Mouse (Mus musculus): ENCODE data around the gene Liph. TPM values are rescaled to one million over a fixed set of nuclear protein-coding genes. Genes with fewer than 3 reads are reported as not detected.
"Not testable (repeated sequence)": the region's sequence is repeated elsewhere in the genome, so short reads cannot be mapped to it uniquely, and the experiment has no call there.

The Liph gene
- polyA plus RNA-seq, 1 experiment: not detected

GRCm38 (mm10) chr16:22001172-22001571 is 5.7 kb upstream of the Liph start:
- H3K9me3 ChIP-seq: no peaks in the 10 kb centered on the region
- H3K4me1 ChIP-seq: peaks cover 5% of the 10 kb centered on the region; the same call in 1 of the 2 replicates
- peaks cover 8% of the 10 kb centered on the region for H3K27me3 ChIP-seq (replicated peaks)
- H3K4me3 ChIP-seq (replicated peaks): no peak overlapping the region
- TF ChIP-seq GATA1 (IDR thresholded peaks at IDR 0.05; ENCODE audit: borderline replicate concordance, low read length): no peak
- TF ChIP-seq FLI1 (IDR thresholded peaks at IDR 0.05; ENCODE audit: low read length): no peak
- no peaks in the 10 kb centered on the region for H3K36me3 ChIP-seq (replicated peaks; ENCODE audit: low read length)

DNA sequence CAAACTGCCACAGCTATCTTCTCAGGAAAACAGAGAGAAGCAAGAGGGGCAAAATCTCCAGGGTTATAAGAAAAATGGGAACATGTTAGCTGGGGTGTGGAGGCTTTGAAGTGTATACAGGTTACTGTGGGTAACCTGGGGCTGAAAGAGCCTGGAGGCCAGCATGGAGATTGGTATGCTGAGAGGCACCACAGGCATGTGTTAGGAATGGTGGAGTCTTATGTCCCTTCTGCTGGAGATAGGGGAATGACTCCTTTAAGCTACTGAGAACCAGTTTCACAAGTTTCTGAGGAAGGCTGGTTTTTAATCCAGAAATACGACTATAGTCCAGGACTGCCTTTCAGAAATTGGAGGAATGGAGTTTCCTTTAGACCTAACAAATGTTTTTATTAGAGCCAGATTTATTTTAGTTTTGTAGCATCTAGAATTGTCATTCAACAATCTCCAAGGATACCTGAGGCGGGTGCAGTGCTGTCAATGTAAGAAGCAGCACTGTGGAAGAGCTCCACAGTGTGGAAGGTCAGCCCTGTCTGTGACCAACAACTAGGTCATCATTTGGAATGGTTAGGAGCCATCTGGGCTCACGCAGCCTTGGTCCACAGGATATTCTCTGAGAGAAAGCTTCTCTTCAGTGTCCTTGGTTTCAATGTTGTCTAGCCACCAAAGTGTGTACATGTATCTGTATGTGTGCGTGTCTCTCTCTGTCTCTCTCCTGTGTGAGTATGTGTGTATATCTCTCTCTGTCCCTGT is 4.7 kb upstream of the Liph start:
- Histone ChIP-seq H3K4me1 (peaks cover 5% of the 10 kb centered on the region; the same call in 1 of the 2 replicates), H3K27me3 (replicated peaks) (peaks cover 5% of the 10 kb centered on the region), H3K4me3 (replicated peaks) (no peak overlapping the region), H3K9me3 (no peaks in the 10 kb centered on the region), H3K36me3 (replicated peaks; ENCODE audit: low read length) (no peaks in the 10 kb centered on the region)
- TF ChIP-seq GATA1 (IDR thresholded peaks at IDR 0.05; ENCODE audit: borderline replicate concordance, low read length) (no peak), FLI1 (IDR thresholded peaks at IDR 0.05; ENCODE audit: low read length) (no peak)

DNA sequence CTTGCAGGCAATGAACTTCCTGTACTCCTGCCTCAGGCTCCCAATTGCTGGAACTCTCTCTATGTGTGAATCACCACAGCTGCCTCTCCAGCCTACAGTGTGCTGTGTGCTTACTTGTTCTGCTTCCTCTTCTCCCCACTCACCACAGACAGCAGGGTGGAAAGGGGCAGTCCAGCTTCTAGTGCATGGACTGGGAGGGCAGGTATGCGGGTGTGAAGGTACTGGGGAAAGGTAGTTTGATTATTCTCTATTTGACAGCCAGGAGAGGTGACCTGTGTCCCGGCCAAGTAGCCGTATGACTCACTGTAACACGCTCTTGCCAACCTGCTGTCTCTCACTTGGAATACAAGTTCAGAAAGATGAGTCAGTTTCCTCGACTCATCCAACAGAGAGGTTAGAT is 2.6 kb upstream of the Liph start:
- no peak overlapping the region for H3K4me3 ChIP-seq (replicated peaks)
- H3K36me3 ChIP-seq (replicated peaks; ENCODE audit: low read length): no peaks in the 10 kb centered on the region
- H3K9me3 ChIP-seq: no peaks in the 10 kb centered on the region
- peaks cover 4% of the 10 kb centered on the region for H3K27me3 ChIP-seq (replicated peaks)
- TF ChIP-seq FLI1 (IDR thresholded peaks at IDR 0.05; ENCODE audit: low read length) (no peak), GATA1 (IDR thresholded peaks at IDR 0.05; ENCODE audit: borderline replicate concordance, low read length) (no peak)
- H3K4me1 ChIP-seq: peaks cover 5% of the 10 kb centered on the region; the same call in 1 of the 2 replicates

DNA sequence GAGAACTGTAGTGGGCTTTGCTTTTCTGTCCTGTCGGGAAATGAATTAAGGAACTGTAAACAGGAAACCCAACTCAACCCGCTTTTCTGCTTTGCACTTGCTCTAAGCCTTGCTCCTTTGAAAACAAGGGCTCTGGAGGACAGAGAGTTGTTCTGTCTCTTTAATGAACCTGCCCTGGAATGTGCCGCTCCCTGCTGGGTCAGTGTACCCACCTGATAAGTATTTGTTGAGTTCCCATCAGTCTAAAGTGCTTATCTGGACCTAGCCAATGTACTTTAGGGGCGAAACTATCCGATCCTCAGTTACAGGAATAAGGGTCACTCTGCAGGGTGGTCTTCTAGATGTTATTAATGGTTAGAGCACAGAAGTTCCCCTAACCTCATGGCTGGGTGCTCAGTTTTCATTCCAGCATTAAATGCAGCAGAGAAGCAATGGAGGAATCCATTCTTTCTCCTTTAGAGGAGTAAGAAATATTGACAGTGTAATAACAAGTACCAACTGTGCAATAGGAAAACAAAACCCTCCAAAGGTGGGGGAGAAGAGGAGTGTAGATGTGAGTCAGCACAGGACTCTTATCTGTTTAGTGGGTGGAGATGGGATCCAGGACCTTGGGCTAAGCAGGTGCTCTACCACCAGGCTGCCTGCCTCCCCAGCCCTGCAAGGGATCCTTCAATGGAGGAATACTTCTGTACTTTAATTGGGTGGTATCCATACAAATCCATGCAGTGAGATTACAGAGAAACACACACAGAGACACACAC is 1.6 kb upstream of the Liph start:
- TF ChIP-seq FLI1 (IDR thresholded peaks at IDR 0.05; ENCODE audit: low read length) (no peak), GATA1 (IDR thresholded peaks at IDR 0.05; ENCODE audit: borderline replicate concordance, low read length) (no peak)
- Histone ChIP-seq H3K36me3 (replicated peaks; ENCODE audit: low read length) (no peaks in the 10 kb centered on the region), H3K4me1 (peaks cover 5% of the 10 kb centered on the region; the same call in 1 of the 2 replicates), H3K9me3 (no peaks in the 10 kb centered on the region), H3K27me3 (replicated peaks) (peaks cover 4% of the 10 kb centered on the region), H3K4me3 (replicated peaks) (no peak overlapping the region)

- Histone ChIP-seq H3K9me3 (no peaks in the 10 kb centered on the region), H3K4me3 (replicated peaks) (no peak overlapping the region), H3K27me3 (replicated peaks) (peaks cover 4% of the 10 kb centered on the region), H3K4me1 (peaks cover 5% of the 10 kb centered on the region; the same call in 1 of the 2 replicates), H3K36me3 (replicated peaks; ENCODE audit: low read length) (no peaks in the 10 kb centered on the region)
- TF ChIP-seq GATA1 (IDR thresholded peaks at IDR 0.05; ENCODE audit: borderline replicate concordance, low read length) (no peak), FLI1 (IDR thresholded peaks at IDR 0.05; ENCODE audit: low read length) (no peak)
These were observed 939 bp upstream of the Liph start for GRCm38 (mm10) chr16:21996402-21996801.

DNA sequence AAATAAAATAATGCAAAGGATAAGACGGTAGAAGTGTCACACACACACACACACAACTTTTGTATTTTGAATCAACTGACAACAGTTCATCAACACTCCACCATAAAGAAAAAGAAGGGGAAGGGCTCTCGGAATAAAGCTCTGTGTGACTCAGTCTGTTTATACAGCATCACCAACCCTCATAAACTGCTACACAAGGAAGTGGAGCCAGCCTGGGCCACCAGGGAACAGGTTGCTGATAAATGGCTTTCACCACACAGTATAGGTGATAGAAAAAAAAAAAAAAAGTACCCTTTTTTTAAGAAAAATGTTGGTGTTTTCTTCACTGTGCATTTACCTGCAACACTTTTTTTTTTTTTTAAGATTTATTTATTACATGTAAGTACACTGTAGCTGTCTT is 3.7 kb downstream of the Liph start:
- Histone ChIP-seq H3K9me3 (no peaks in the 10 kb centered on the region), H3K36me3 (replicated peaks; ENCODE audit: low read length) (no peaks in the 10 kb centered on the region), H3K4me3 (replicated peaks) (no peak overlapping the region), H3K4me1 (no peaks in the 10 kb centered on the region), H3K27me3 (replicated peaks) (no peaks in the 10 kb centered on the region)
- no peak for TF ChIP-seq FLI1 (IDR thresholded peaks at IDR 0.05; ENCODE audit: low read length)

DNA sequence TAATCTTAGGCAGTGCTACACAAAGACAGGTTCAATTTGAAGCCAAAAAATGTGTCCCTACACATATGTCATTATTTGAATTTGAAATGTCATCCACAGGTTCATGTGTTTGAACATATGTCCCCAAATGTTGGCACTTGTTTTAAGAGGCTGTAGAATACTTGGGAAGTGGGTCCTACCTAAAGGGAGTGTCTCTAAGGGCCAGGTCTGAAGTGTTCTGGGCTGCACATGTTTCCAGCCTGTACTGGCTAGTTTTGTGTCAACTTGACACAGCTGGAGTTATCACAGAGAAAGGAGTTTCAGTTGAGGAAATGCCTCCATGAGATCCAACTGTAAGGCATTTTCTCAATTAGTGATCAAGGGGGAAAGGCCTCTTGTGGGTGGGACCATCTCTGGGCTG is 4.6 kb downstream of the Liph start:
- H3K9me3 ChIP-seq; H3K36me3 ChIP-seq (replicated peaks; ENCODE audit: low read length); H3K4me1 ChIP-seq; H3K4me3 ChIP-seq (replicated peaks); H3K27me3 ChIP-seq (replicated peaks): not testable (repeated sequence)

DNA sequence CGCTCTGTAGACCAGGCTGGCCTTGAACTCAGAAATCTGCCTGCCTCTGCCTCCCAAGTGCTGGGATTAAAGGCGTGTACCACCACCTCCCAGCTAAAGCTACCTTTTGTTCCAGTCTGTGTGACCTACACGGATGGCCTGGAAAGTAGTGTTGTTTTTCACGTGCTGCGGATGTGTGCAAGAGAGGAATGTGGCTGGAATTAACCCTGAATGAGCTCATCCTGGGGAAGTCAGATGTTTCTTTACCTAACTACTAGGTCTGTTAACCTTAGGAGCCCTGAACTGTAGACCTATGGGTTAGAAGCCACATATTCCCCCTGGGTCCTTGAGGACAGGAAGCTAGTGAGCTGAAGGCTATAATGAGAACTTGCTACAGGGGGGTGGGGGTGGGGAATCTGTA is 7.5 kb downstream of the Liph start:
- peaks cover 6% of the 10 kb centered on the region for H3K4me1 ChIP-seq
- H3K36me3 ChIP-seq (replicated peaks; ENCODE audit: low read length): no peaks in the 10 kb centered on the region
- H3K27me3 ChIP-seq (replicated peaks): peaks cover 3% of the 10 kb centered on the region
- TF ChIP-seq FLI1 (IDR thresholded peaks at IDR 0.05; ENCODE audit: low read length) (no peak), GATA1 (IDR thresholded peaks at IDR 0.05; ENCODE audit: borderline replicate concordance, low read length) (no peak)
- H3K4me3 ChIP-seq (replicated peaks): no peak overlapping the region
- peaks cover 5% of the 10 kb centered on the region; the same call in 1 of the 2 replicates for H3K9me3 ChIP-seq

- H3K4me1 ChIP-seq: peaks cover 6% of the 10 kb centered on the region
- TF ChIP-seq FLI1 (IDR thresholded peaks at IDR 0.05; ENCODE audit: low read length) (no peak), GATA1 (IDR thresholded peaks at IDR 0.05; ENCODE audit: borderline replicate concordance, low read length) (no peak)
- no peaks in the 10 kb centered on the region for H3K36me3 ChIP-seq (replicated peaks; ENCODE audit: low read length)
- peaks cover 5% of the 10 kb centered on the region for H3K27me3 ChIP-seq (replicated peaks)
- no peak overlapping the region for H3K4me3 ChIP-seq (replicated peaks)
- peaks cover 14% of the 10 kb centered on the region for H3K9me3 ChIP-seq
These were observed 9.3 kb downstream of the Liph start for GRCm38 (mm10) chr16:21986191-21986590.

- Histone ChIP-seq H3K36me3 (replicated peaks; ENCODE audit: low read length) (no peaks in the 10 kb centered on the region), H3K4me1 (peaks cover 6% of the 10 kb centered on the region), H3K4me3 (replicated peaks) (no peak overlapping the region), H3K27me3 (replicated peaks) (peaks cover 7% of the 10 kb centered on the region), H3K9me3 (peaks cover 14% of the 10 kb centered on the region)
- no peak for TF ChIP-seq FLI1 (IDR thresholded peaks at IDR 0.05; ENCODE audit: low read length)
These were observed 11.4 kb downstream of the Liph start for GRCm38 (mm10) chr16:21984091-21984490.
